10 mouse cellular contexts compared by ENCODE assay signal in genomic region chr3:117611453-117611852, GRCm38 (mm10). TPM values are rescaled to one million over a fixed set of nuclear protein-coding genes. Genes with fewer than 3 reads are reported as not detected.
"Had no signal": no experiment of that assay in that cellular context is flagged by ENCODE, and none has a peak within 500 bp of the region (broad histone marks: within the 10 kb centered on the region; RNA-seq: fewer than 3 reads in every experiment).

No protein-coding gene starts in this region.

- H3K9ac ChIP-seq: liver, embryonic 15.5 days; lung, embryonic 15.5 days; midbrain, embryonic 13.5 days had no signal

- H3K4me3 ChIP-seq: limb, embryonic 10.5 days; liver, embryonic 15.5 days; lung, embryonic 15.5 days; midbrain, embryonic 13.5 days had no signal

- H3K27me3 ChIP-seq: liver, embryonic 15.5 days; lung, embryonic 15.5 days; midbrain, embryonic 13.5 days had no signal

- H3K4me2 ChIP-seq: liver, embryonic 11.5 days; liver, embryonic 15.5 days; lung, embryonic 15.5 days; midbrain, embryonic 13.5 days had no signal

- H3K4me1 ChIP-seq: limb, embryonic 10.5 days; liver, embryonic 15.5 days; midbrain, embryonic 13.5 days had no signal

- H3K27ac ChIP-seq: limb, embryonic 10.5 days; liver, embryonic 15.5 days; lung, embryonic 15.5 days; midbrain, embryonic 13.5 days; stomach, postnatal 0 days had no signal

- H3K9me3 ChIP-seq: limb, embryonic 10.5 days; liver, embryonic 15.5 days; lung, embryonic 15.5 days; midbrain, embryonic 13.5 days had no signal

- H3K36me3 ChIP-seq: limb, embryonic 10.5 days; liver, embryonic 15.5 days; lung, embryonic 15.5 days; midbrain, embryonic 13.5 days had no signal

- DNase-seq: kidney, postnatal 14 days; lung, postnatal 36 days; thymus, postnatal 4 days had no signal

- ATAC-seq: midbrain, embryonic 13.5 days had no signal

RNA-seq across cellular contexts. Expression of gene Plppr5, which starts 36.8 kb away (rescaled TPM):
- total RNA-seq: megakaryocyte progenitor cell, adult 5-6 weeks had no signal
- polyA plus RNA-seq: limb, embryonic 10.5 days had no signal
